Mouse (Mus musculus): Measurements from ENCODE around the gene Npepl1. TPM values are rescaled to one million over a fixed set of nuclear protein-coding genes. Genes with fewer than 3 reads are reported as not detected.

Npepl1 gene
- total and polyA plus RNA-seq, 3 experiments = 37.2 to 93.6 (median 90.8) TPM

DNA sequence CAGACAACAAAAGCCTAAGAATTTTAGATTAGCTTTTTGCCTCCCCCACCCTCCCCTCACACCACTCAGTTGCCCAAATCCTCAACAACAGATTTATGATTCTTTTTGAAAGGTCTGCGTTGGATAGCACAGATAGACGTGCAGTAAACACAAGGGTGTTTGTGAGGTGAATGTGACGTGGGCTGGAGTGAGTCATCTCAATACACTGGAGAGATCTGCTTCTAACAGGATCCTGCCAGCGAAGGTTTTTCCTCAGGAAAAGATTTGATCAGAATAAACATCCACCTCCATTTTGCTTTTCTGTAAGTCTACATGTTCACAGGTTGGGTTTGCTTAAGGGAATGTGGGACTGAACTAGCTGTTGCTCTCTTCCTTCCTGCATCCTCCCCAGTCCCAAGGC is 6.6 kb upstream of the Npepl1 start:
- Histone ChIP-seq H3K9me3 (replicated peaks; ENCODE audit: low read length) (no peaks in the 10 kb centered on the region), H3K27ac (ENCODE audit: insufficient read depth, low read depth) (no peak overlapping the region), H3K79me2 (replicated peaks; ENCODE audit: control insufficient read depth, extremely low read depth, insufficient read depth, poor library complexity, severe bottlenecking) (no peaks in the 10 kb centered on the region), H3K9ac (ENCODE audit: insufficient read depth, low read depth) (no peak overlapping the region), H3K36me3 (replicated peaks in 1 of 2; ENCODE audit: control insufficient read depth in 1 of 2, insufficient read depth in 1 of 2, low read length in 1 of 2) (peaks cover 5 to 34% of the 10 kb centered on the region in 2 experiments), H3K4me2 (ENCODE audit: insufficient read depth, low read depth, poor library complexity, severe bottlenecking) (no peak overlapping the region), H3K4me3 (replicated peaks in 1 of 3; ENCODE audit: low read depth in 2 of 3, low read length in 2 of 3, poor library complexity in 1 of 3) (no peak overlapping the region), H3K4me1 (ENCODE audit: control insufficient read depth in 1 of 2, insufficient read depth in 2 of 2) (no peaks in the 10 kb centered on the region), H3K27me3 (replicated peaks) (no peaks in the 10 kb centered on the region)
- in situ Hi-C loops (cut with MboI; ENCODE audit: low pct_ligation_motif_present, low pct_unique_long_range_greater_than_20kb, low sequenced_read_pairs) (loop anchor here (25.0 kb wide), 1 partner anchor 291 kb away; no protein-coding TSS in a partner anchor), dilution Hi-C loops (cut with MboI; ENCODE audit: extremely low pct_ligation_motif_present, extremely low pct_unique_long_range_greater_than_20kb, low sequenced_read_pairs) (no loop called here)
- TF ChIP-seq ELF1 (IDR thresholded peaks at IDR 0.05; ENCODE audit: low read depth, low read length) (no peak), ZC3H11A (IDR thresholded peaks at IDR 0.05; ENCODE audit: low read depth, low read length) (no peak), BHLHE40 (IDR thresholded peaks at IDR 0.05; ENCODE audit: low read depth, low read length) (no peak), UBTF (IDR thresholded peaks at IDR 0.05; ENCODE audit: low read depth, low read length) (no peak), USF2 (conservative IDR thresholded peaks at IDR 0.05; ENCODE audit: low read depth, low read length) (no peak), JUN (IDR thresholded peaks at IDR 0.05; ENCODE audit: insufficient read depth, low read depth, low read length) (no peak), CHD2 (IDR thresholded peaks at IDR 0.05; ENCODE audit: low read length) (no peak), SIN3A (IDR thresholded peaks at IDR 0.05; ENCODE audit: low read length) (no peak), RAD21 (IDR thresholded peaks at IDR 0.05; ENCODE audit: low read depth, low read length) (no peak), CTCF (conservative IDR thresholded peaks at IDR 0.05 in 1 of 2, IDR thresholded peaks at IDR 0.05 in 1 of 2; ENCODE audit: low read depth in 2 of 2, low read length in 2 of 2) (no peak), KAT2A (IDR thresholded peaks at IDR 0.05; ENCODE audit: insufficient replicate concordance, low read length) (no peak), PAX5 (IDR thresholded peaks at IDR 0.05; ENCODE audit: low read length) (no peak), ZMIZ1 (IDR thresholded peaks at IDR 0.05; ENCODE audit: low read depth, low read length) (no peak), MAZ (IDR thresholded peaks at IDR 0.05; ENCODE audit: low read depth, low read length) (no peak), TCF12 (IDR thresholded peaks at IDR 0.05; ENCODE audit: low read depth, low read length) (no peak), EP300 (IDR thresholded peaks at IDR 0.05; ENCODE audit: low read length) (no peak)
- no peak for DNase-seq (ENCODE audit: extremely low read depth)

DNA sequence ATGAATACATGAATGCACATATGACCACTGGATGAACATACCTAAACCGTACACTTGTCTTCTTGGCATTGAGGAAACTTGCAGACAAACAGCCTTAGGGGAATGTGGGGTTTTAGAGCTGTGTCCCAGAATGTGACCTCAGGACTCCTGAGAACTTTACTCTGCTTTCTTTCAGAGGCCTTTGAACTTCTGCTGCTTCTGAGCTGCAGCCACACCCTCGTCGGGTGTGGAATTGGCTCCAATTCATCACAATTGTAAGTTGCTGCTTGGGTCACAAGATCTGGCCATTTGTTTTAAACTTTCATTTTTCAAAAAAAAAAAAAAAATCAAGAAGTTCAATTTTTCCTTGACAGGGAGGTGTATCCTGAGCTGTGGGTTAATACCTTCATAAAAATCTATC is 2.8 kb upstream of the Npepl1 start:
- Histone ChIP-seq H3K79me2 (replicated peaks; ENCODE audit: control insufficient read depth, extremely low read depth, insufficient read depth, poor library complexity, severe bottlenecking) (no peaks in the 10 kb centered on the region), H3K4me3 (replicated peaks in 1 of 3; ENCODE audit: low read depth in 2 of 3, low read length in 2 of 3, poor library complexity in 1 of 3) (no peak overlapping the region), H3K27ac (ENCODE audit: insufficient read depth, low read depth) (no peak overlapping the region), H3K4me1 (ENCODE audit: control insufficient read depth in 1 of 2, insufficient read depth in 2 of 2) (peaks cover 5 to 14% of the 10 kb centered on the region in 2 experiments; a peak in 3 of 4 replicates), H3K27me3 (replicated peaks) (no peaks in the 10 kb centered on the region), H3K9me3 (replicated peaks; ENCODE audit: low read length) (no peaks in the 10 kb centered on the region), H3K9ac (ENCODE audit: insufficient read depth, low read depth) (no peak overlapping the region), H3K36me3 (replicated peaks in 1 of 2; ENCODE audit: control insufficient read depth in 1 of 2, insufficient read depth in 1 of 2, low read length in 1 of 2) (peaks cover 0 to 17% of the 10 kb centered on the region in 2 experiments), H3K4me2 (ENCODE audit: insufficient read depth, low read depth, poor library complexity, severe bottlenecking) (no peak overlapping the region)
- dilution Hi-C loops (cut with MboI; ENCODE audit: extremely low pct_ligation_motif_present, extremely low pct_unique_long_range_greater_than_20kb, low sequenced_read_pairs) (no loop called here), in situ Hi-C loops (cut with MboI; ENCODE audit: low pct_ligation_motif_present, low pct_unique_long_range_greater_than_20kb, low sequenced_read_pairs) (loop anchor here (25.0 kb wide), 1 partner anchor 295 kb away; no protein-coding TSS in a partner anchor)
- TF ChIP-seq ETS1 (conservative IDR thresholded peaks at IDR 0.05; ENCODE audit: low read depth, low read length) (no peak), BHLHE40 (IDR thresholded peaks at IDR 0.05; ENCODE audit: low read depth, low read length) (no peak), SMC3 (IDR thresholded peaks at IDR 0.05; ENCODE audit: low read depth, low read length) (no peak), MAFK (IDR thresholded peaks at IDR 0.05; ENCODE audit: insufficient replicate concordance, low read length) (no peak), CHD1 (IDR thresholded peaks at IDR 0.05; ENCODE audit: low read depth, low read length) (no peak), USF1 (IDR thresholded peaks at IDR 0.05; ENCODE audit: low read depth, low read length) (no peak), RAD21 (IDR thresholded peaks at IDR 0.05; ENCODE audit: low read depth, low read length) (no peak), UBTF (IDR thresholded peaks at IDR 0.05; ENCODE audit: low read depth, low read length) (no peak), IRF4 (IDR thresholded peaks at IDR 0.05; ENCODE audit: low read depth, low read length) (no peak)
- no peak for DNase-seq (ENCODE audit: extremely low read depth)
